Mouse (Mus musculus) E14TG2a.4 (cell line): ENCODE measurements at regions not wholly inside any gene's neighbourhood (a gene's known extent, or its start where the extent isn't known, plus 50 kb on each side); places are given as distances from the start of the nearest gene placed in this dataset.
A peak's percentile ranks its signal among the peaks of the same experiment; 100 is the strongest.

ENCODE experiments used
- H3K27me3 ChIP-seq: 2 replicates; pipeline ENCODE4 v1.6.1; 2014; ENCODE audit warnings: low read length, control low read depth; ENCODE audit not compliant: insufficient read depth
- H3K36me3 ChIP-seq: 2 replicates; pipeline ENCODE4 v1.6.1; 2014; ENCODE audit warnings: low read length, control low read depth; ENCODE audit not compliant: insufficient read depth
- H3K4me1 ChIP-seq: replicated peaks from 2 replicates; pipeline ENCODE4 v1.6.1; 2014; ENCODE audit warnings: low read depth, low read length, control low read depth
- H3K4me3 ChIP-seq: replicated peaks from 2 replicates; pipeline ENCODE4 v1.5.1; 2014; ENCODE audit warnings: mild to moderate bottlenecking, low read length
- H3K9me3 ChIP-seq: 2 replicates; pipeline ENCODE4 v1.6.1; 2014; ENCODE audit warnings: low read length, control low read depth
- CTCF ChIP-seq: conservative IDR thresholded peaks from 2 replicates; pipeline ENCODE4 v1.5.1; 2014; ENCODE audit warnings: low read length
- NANOG ChIP-seq: IDR thresholded peaks from 2 replicates; pipeline ENCODE4 v1.6.1; 2014; ENCODE audit warnings: borderline replicate concordance, low read length, mixed read lengths
- POU5F1 ChIP-seq: IDR thresholded peaks from 2 replicates; pipeline ENCODE4 v1.6.1; 2014; ENCODE audit warnings: low read length, borderline replicate concordance

GRCm38 (mm10) chr14:54070240-54070639, 183.7 kb downstream of the Dad1 start:
- TF ChIP-seq POU5F1: no peak
- TF ChIP-seq CTCF: no peak
- TF ChIP-seq NANOG: no peak
- Histone ChIP-seq H3K9me3 (no peaks in the 10 kb centered on the region), H3K4me3 (no peak overlapping the region), H3K27me3 (no peaks in the 10 kb centered on the region), H3K4me1 (peaks cover 16% of the 10 kb centered on the region), H3K36me3 (no peaks in the 10 kb centered on the region)

- H3K4me1 ChIP-seq: peaks cover 23% of the 10 kb centered on the region
- no peak overlapping the region for H3K4me3 ChIP-seq
- no peaks in the 10 kb centered on the region for H3K9me3 ChIP-seq
- TF ChIP-seq NANOG (no peak), POU5F1 (no peak), CTCF (no peak)
- H3K36me3 ChIP-seq: no peaks in the 10 kb centered on the region
- H3K27me3 ChIP-seq: no peaks in the 10 kb centered on the region
Observed at GRCm38 (mm10) chr14:54068684-54069083, 185.2 kb downstream of the Dad1 start.

GRCm38 (mm10) chr14:54065466-54065865, 188.4 kb downstream of the Dad1 start:
- peaks cover 36% of the 10 kb centered on the region for H3K4me1 ChIP-seq
- H3K36me3 ChIP-seq: no peaks in the 10 kb centered on the region
- H3K4me3 ChIP-seq: no peak overlapping the region
- no peaks in the 10 kb centered on the region for H3K9me3 ChIP-seq
- no peaks in the 10 kb centered on the region; the same call in 1 of the 2 replicates for H3K27me3 ChIP-seq
- TF ChIP-seq NANOG (no peak), CTCF (no peak), POU5F1 (no peak)

- H3K4me3 ChIP-seq: no peak overlapping the region
- peaks cover 36% of the 10 kb centered on the region for H3K4me1 ChIP-seq
- H3K27me3 ChIP-seq: no peaks in the 10 kb centered on the region; the same call in 1 of the 2 replicates
- peak; percentile 88 for TF ChIP-seq CTCF
- no peak for TF ChIP-seq POU5F1
- TF ChIP-seq NANOG: no peak
- no peaks in the 10 kb centered on the region for H3K9me3 ChIP-seq
- H3K36me3 ChIP-seq: no peaks in the 10 kb centered on the region
Observed at GRCm38 (mm10) chr14:54064541-54065402, 189.1 kb downstream of the Dad1 start.

- H3K9me3 ChIP-seq: no peaks in the 10 kb centered on the region
- peaks cover 30% of the 10 kb centered on the region for H3K4me1 ChIP-seq
- no peak for TF ChIP-seq NANOG
- no peak for TF ChIP-seq CTCF
- no peak for TF ChIP-seq POU5F1
- H3K27me3 ChIP-seq: no peaks in the 10 kb centered on the region; the same call in 1 of the 2 replicates
- no peak overlapping the region for H3K4me3 ChIP-seq
- no peaks in the 10 kb centered on the region for H3K36me3 ChIP-seq
Observed at GRCm38 (mm10) chr14:54061570-54061969, 192.3 kb downstream of the Dad1 start.

GRCm38 (mm10) chr14:54059776-54060175, 194.1 kb downstream of the Dad1 start:
- no peaks in the 10 kb centered on the region; the same call in 1 of the 2 replicates for H3K27me3 ChIP-seq
- no peak overlapping the region for H3K4me3 ChIP-seq
- TF ChIP-seq POU5F1 (no peak), CTCF (peak; percentile 46)

GRCm38 (mm10) chr14:54059096-54059495, 194.8 kb downstream of the Dad1 start:
- no peaks in the 10 kb centered on the region for H3K36me3 ChIP-seq
- H3K4me3 ChIP-seq: no peak overlapping the region
- no peaks in the 10 kb centered on the region; the same call in 1 of the 2 replicates for H3K27me3 ChIP-seq
- H3K4me1 ChIP-seq: peaks cover 13% of the 10 kb centered on the region
- TF ChIP-seq NANOG (no peak), POU5F1 (no peak), CTCF (no peak)
- H3K9me3 ChIP-seq: no peaks in the 10 kb centered on the region

More at GRCm38 (mm10) chr14:54059776-54060175, 194.1 kb downstream of the Dad1 start:
- Histone ChIP-seq H3K36me3 (no peaks in the 10 kb centered on the region), H3K4me1 (peaks cover 15% of the 10 kb centered on the region), H3K9me3 (no peaks in the 10 kb centered on the region)

GRCm38 (mm10) chr14:54056691-54057090, 197.2 kb downstream of the Dad1 start:
- TF ChIP-seq NANOG (no peak), POU5F1 (no peak), CTCF (no peak)
- Histone ChIP-seq H3K4me1 (peaks cover 10% of the 10 kb centered on the region), H3K4me3 (no peak overlapping the region), H3K27me3 (no peaks in the 10 kb centered on the region; the same call in 1 of the 2 replicates), H3K36me3 (no peaks in the 10 kb centered on the region), H3K9me3 (no peaks in the 10 kb centered on the region)

- TF ChIP-seq CTCF (no peak), POU5F1 (no peak), NANOG (no peak)
- H3K4me1 ChIP-seq: no peaks in the 10 kb centered on the region
Observed at GRCm38 (mm10) chr14:54055390-54055789, 198.5 kb downstream of the Dad1 start.

More at GRCm38 (mm10) chr14:54055390-54055789, 198.5 kb downstream of the Dad1 start:
- no peak overlapping the region for H3K4me3 ChIP-seq
- H3K36me3 ChIP-seq: no peaks in the 10 kb centered on the region
- H3K9me3 ChIP-seq: no peaks in the 10 kb centered on the region
- H3K27me3 ChIP-seq: no peaks in the 10 kb centered on the region; the same call in 1 of the 2 replicates
